Mouse (Mus musculus) ES-E14 (cell line): ENCODE measurements around the gene Fam214a. TPM values are rescaled to one million over a fixed set of nuclear protein-coding genes. Genes with fewer than 3 reads are reported as not detected.

Experiments used
- DNase-seq: peaks from one replicate; pipeline ENCODE4 v3.0.0-alpha.2; 2013; ENCODE audit warnings: low read depth, low spot score
- H3K27ac ChIP-seq: 2 replicates; pipeline ENCODE4 v1.5.1; 2012; ENCODE audit warnings: low read depth, mild to moderate bottlenecking, low read length, moderate library complexity, mixed read lengths; ENCODE audit not compliant: poor library complexity, insufficient read depth, severe bottlenecking
- H3K36me3 ChIP-seq: 2 replicates; pipeline ENCODE4 v1.6.1; 2012; ENCODE audit warnings: mild to moderate bottlenecking, low read length, moderate library complexity, mixed read lengths; ENCODE audit not compliant: control insufficient read depth, poor library complexity, insufficient read depth, severe bottlenecking
- H3K4me1 ChIP-seq, 2 experiments: fragments of 150-350 bp in 1 of 2; sonication (generic) in 1 of 2; 2 replicates each; pipeline ENCODE4 v1.6.1; 2012; ENCODE audit warnings: low read length in 2 of 2, mild to moderate bottlenecking in 1 of 2, mixed read lengths in 1 of 2; ENCODE audit not compliant: control insufficient read depth in 2 of 2, insufficient read depth in 2 of 2, poor library complexity in 1 of 2
- H3K4me3 ChIP-seq, 2 experiments: fragments of 150-350 bp in 1 of 2; sonication (generic) in 1 of 2; 2 replicates each; pipeline ENCODE4 v1.5.1; 2012; ENCODE audit warnings: low read length in 2 of 2, low read depth in 1 of 2, mild to moderate bottlenecking in 1 of 2, mixed read lengths in 1 of 2; ENCODE audit not compliant: insufficient read depth in 1 of 2, poor library complexity in 1 of 2, severe bottlenecking in 1 of 2
- H3K9ac ChIP-seq: 2 replicates; pipeline ENCODE4 v1.6.1; 2012; ENCODE audit warnings: low read depth, mild to moderate bottlenecking, low read length, mixed read lengths; ENCODE audit not compliant: poor library complexity, insufficient read depth, severe bottlenecking
- H3K9me3 ChIP-seq: fragments of 150-350 bp; sonication (generic); 2 replicates; pipeline ENCODE4 v1.6.1; 2012; ENCODE audit warnings: low read depth, mild to moderate bottlenecking, low read length; ENCODE audit not compliant: control insufficient read depth, insufficient read depth
- CHD2 ChIP-seq: IDR thresholded peaks from 2 replicates; pipeline ENCODE4 v1.6.1; 2014; ENCODE audit warnings: mild to moderate bottlenecking, low read depth, low read length, inconsistent platforms
- HCFC1 ChIP-seq: IDR thresholded peaks from 2 replicates; pipeline ENCODE4 v1.6.1; 2012; ENCODE audit warnings: low read length, inconsistent platforms, borderline replicate concordance; ENCODE audit not compliant: insufficient read depth
- MAFK ChIP-seq: IDR thresholded peaks from 2 replicates; pipeline ENCODE4 v1.6.1; 2014; ENCODE audit warnings: mild to moderate bottlenecking, low read depth, low read length, inconsistent platforms; ENCODE audit not compliant: insufficient read depth
- ZC3H11A ChIP-seq: IDR thresholded peaks from 2 replicates; pipeline ENCODE4 v1.6.1; 2012; ENCODE audit warnings: low read depth, mild to moderate bottlenecking, inconsistent platforms, low read length, borderline replicate concordance
- ZNF384 ChIP-seq: IDR thresholded peaks from 2 replicates; pipeline ENCODE4 v1.6.1; 2012; ENCODE audit warnings: low read depth, low read length, inconsistent platforms
- in situ Hi-C, 2 experiments: fragments of 600-800 bp; cut with MboI; formaldehyde crosslinking; loops; one replicate each; pipeline ENCODE4 v1.15.1; 2025; ENCODE audit warnings: low sequenced_read_pairs in 2 of 2, inconsistent platforms in 1 of 2; ENCODE audit not compliant: unreplicated experiment in 2 of 2
- total RNA-seq: library from RNA; depleted of rRNA; stranded (reverse); fragments of 300-350 nt; gene quantifications from 2 replicates; pipeline ENCODE4 v1.2.3, GENCODE M21; 2012

Gene Fam214a
- total RNA-seq, 1 experiment, result 5.2 TPM

- DNase-seq, result no peak
- peaks cover 0 to 2% of the 10 kb centered on the region in 2 experiments; a peak in 3 of 4 replicates for H3K4me1 ChIP-seq
- no peak overlapping the region for H3K9ac ChIP-seq
- TF ChIP-seq ZNF384, result no peak
- TF ChIP-seq HCFC1, result no peak
- no peak for TF ChIP-seq MAFK
- no peak for TF ChIP-seq CHD2
- no peak for TF ChIP-seq ZC3H11A
- H3K9me3 ChIP-seq, result no peaks in the 10 kb centered on the region
- H3K4me3 ChIP-seq, result peak overlapping the region in 1 of 2 experiments; percentile 15; a peak in 1 of 4 replicates
- H3K36me3 ChIP-seq, result no peaks in the 10 kb centered on the region
- no peak overlapping the region for H3K27ac ChIP-seq
- in situ Hi-C loops, result no loop called here
These were observed 22.7 kb downstream of the Fam214a start for GRCm38 (mm10) chr9:74975416-74975815.

DNA sequence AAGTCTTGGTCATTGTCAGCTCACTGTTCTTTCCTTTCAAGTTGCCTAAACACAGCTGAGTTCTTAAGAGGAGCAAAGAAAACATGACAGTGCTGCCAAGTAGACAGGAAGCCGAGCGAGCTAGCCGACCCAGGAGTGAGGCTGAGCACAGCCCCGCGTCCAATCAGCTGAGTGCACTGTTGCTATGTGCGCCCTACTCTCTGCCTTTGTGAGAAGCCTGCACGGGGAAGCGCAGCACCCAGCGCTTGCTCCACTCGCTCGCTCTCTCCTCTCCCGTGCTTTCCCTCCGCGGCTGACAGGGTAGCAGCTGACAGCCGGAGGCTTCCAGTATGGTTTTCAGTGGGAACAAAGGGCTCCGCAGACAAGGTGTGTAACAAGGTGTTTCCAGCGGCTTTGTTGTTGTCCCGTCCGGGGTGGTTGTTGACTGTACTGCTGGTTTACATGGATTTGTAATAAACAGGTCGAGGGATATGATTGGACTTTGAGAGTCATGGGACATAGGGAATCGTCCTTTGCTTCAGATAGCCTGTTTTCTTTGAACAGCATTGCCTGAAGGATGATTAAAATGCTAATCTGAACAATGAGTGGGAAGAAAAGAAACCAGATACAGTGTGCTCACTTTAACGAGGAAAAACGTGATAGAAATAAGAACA, 23.4 kb downstream of the Fam214a start:
- no peak overlapping the region for H3K27ac ChIP-seq
- H3K4me3 ChIP-seq, result peak overlapping the region; percentile 15 to 41; a peak in 3 of 4 replicates
- H3K9me3 ChIP-seq, result no peaks in the 10 kb centered on the region
- in situ Hi-C loops, result no loop called here
- H3K4me1 ChIP-seq, result peaks cover 0 to 2% of the 10 kb centered on the region in 2 experiments; a peak in 3 of 4 replicates
- no peaks in the 10 kb centered on the region for H3K36me3 ChIP-seq
- H3K9ac ChIP-seq, result 0 out of 2 replicates have a peak overlapping the region, but pooled peaks have one; percentile 18
- peak; percentile 59 for DNase-seq
- TF ChIP-seq MAFK (no peak), ZNF384 (no peak), ZC3H11A (no peak), HCFC1 (no peak), CHD2 (no peak)

- no peak overlapping the region for H3K9ac ChIP-seq
- peaks cover 0 to 2% of the 10 kb centered on the region in 2 experiments; a peak in 3 of 4 replicates for H3K4me1 ChIP-seq
- DNase-seq, result no peak
- H3K36me3 ChIP-seq, result no peaks in the 10 kb centered on the region
- in situ Hi-C loops, result no loop called here
- H3K9me3 ChIP-seq, result no peaks in the 10 kb centered on the region
- no peak for TF ChIP-seq HCFC1
- TF ChIP-seq ZNF384, result no peak
- TF ChIP-seq MAFK, result no peak
- TF ChIP-seq ZC3H11A, result no peak
- no peak for TF ChIP-seq CHD2
- H3K4me3 ChIP-seq, result no peak overlapping the region
- H3K27ac ChIP-seq, result no peak overlapping the region
These were observed 24.6 kb downstream of the Fam214a start for GRCm38 (mm10) chr9:74977251-74977650.

DNA sequence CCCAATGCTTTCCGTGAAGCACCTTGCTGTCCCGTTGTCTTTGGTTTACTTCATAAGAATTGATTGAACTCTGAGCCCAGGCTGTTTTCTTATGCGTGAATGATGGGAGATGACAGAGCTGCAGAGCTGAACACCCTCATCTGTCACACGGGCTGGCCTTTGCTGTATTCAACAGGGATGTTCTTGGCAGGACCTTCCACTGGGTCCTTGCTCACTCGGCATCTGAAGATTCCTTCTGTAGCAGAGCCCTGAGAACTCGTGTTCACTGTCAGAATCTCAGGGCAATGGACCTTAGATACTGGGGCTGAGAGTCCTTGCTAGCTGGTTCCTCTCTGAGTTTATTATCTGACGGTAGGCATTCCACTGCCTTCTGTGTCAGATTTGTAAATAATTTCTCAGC, 25.3 kb downstream of the Fam214a start:
- H3K27ac ChIP-seq, result no peak overlapping the region
- DNase-seq, result no peak
- H3K36me3 ChIP-seq, result no peaks in the 10 kb centered on the region
- no peaks in the 10 kb centered on the region for H3K9me3 ChIP-seq
- in situ Hi-C loops, result no loop called here
- H3K9ac ChIP-seq, result no peak overlapping the region
- peaks cover 0 to 2% of the 10 kb centered on the region in 2 experiments; a peak in 3 of 4 replicates for H3K4me1 ChIP-seq
- TF ChIP-seq HCFC1, result no peak
- TF ChIP-seq MAFK, result no peak
- no peak for TF ChIP-seq ZC3H11A
- no peak for TF ChIP-seq ZNF384
- TF ChIP-seq CHD2, result no peak
- H3K4me3 ChIP-seq, result no peak overlapping the region

GRCm38 (mm10) chr9:74978868-74979267, 26.2 kb downstream of the Fam214a start:
- Histone ChIP-seq H3K27ac (no peak overlapping the region), H3K9ac (no peak overlapping the region), H3K36me3 (no peaks in the 10 kb centered on the region), H3K9me3 (no peaks in the 10 kb centered on the region), H3K4me3 (no peak overlapping the region), H3K4me1 (peaks cover 0 to 2% of the 10 kb centered on the region in 2 experiments; a peak in 3 of 4 replicates)
- in situ Hi-C loops, result no loop called here
- TF ChIP-seq ZNF384 (no peak), HCFC1 (no peak), CHD2 (no peak), MAFK (no peak), ZC3H11A (no peak)
- DNase-seq, result no peak
